Mouse (Mus musculus): ENCODE results near the gene Fli1. TPM values are rescaled to one million over a fixed set of nuclear protein-coding genes. Genes with fewer than 3 reads are reported as not detected.

Fli1 gene
- polyA plus RNA-seq, 1 experiment from 2014 or later: 48.0 TPM

DNA sequence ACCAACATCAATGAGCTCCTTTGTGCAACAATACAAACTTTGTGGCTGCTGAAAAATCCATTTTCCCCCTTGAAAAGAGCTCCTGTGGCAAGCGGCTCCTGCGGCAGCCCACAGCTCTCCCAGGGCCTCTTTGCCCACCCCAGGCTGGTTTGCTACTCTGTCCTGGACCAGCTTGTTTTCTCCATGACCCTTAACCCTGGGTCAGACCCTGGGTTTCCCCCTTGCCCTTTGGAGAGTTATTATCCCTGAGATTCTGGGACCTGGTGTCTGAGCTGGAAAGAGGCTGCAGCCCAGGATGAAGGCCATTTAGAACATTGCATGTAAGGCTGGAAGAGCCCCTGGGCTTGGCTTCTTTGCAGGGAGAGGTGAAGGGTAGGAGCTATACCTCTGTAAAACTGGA is 4.1 kb upstream of the Fli1 start:
- no peak overlapping the region for H3K9ac ChIP-seq (replicated peaks; ENCODE audit: low read length)
- ATAC-seq (replicated peaks; ENCODE audit: insufficient number of reproducible peaks, low FRiP score, low TSS enrichment, low read depth) (no peak), DNase-seq (ENCODE audit: low spot score) (no peak)
- no peak overlapping the region; the same call in 1 of the 2 replicates for H3K27ac ChIP-seq (replicated peaks; ENCODE audit: low read depth, low read length)
- H3K27me3 ChIP-seq (ENCODE audit: control insufficient read depth, insufficient read depth, low read length): 0 out of 2 replicates have a peak, but pooled peaks cover 3% of the 10 kb centered on the region
- 6% methylated on average over 2 of the region's 2 CpGs for WGBS
- no peaks in the 10 kb centered on the region for H3K9me3 ChIP-seq (replicated peaks; ENCODE audit: control insufficient read depth, low read length)
- no peak overlapping the region for H3K4me2 ChIP-seq (ENCODE audit: low read depth, low read length)
- H3K4me1 ChIP-seq (ENCODE audit: control insufficient read depth, insufficient read depth, low read length): peaks cover 21% of the 10 kb centered on the region
- H3K36me3 ChIP-seq (replicated peaks; ENCODE audit: control insufficient read depth, insufficient read depth, low read depth, low read length): no peaks in the 10 kb centered on the region
- no peak overlapping the region for H3K4me3 ChIP-seq (ENCODE audit: low read depth, low read length)

GRCm38 (mm10) chr9:32544731-32545661 is 2.3 kb upstream of the Fli1 start:
- Histone ChIP-seq H3K4me1 (ENCODE audit: control insufficient read depth, insufficient read depth, low read length) (peaks cover 21% of the 10 kb centered on the region), H3K4me3 (ENCODE audit: low read depth, low read length) (peak overlapping the region; percentile 17; the same call in 1 of the 2 replicates), H3K9me3 (replicated peaks; ENCODE audit: control insufficient read depth, low read length) (no peaks in the 10 kb centered on the region), H3K4me2 (ENCODE audit: low read depth, low read length) (peak overlapping the region; percentile 52), H3K9ac (replicated peaks; ENCODE audit: low read length) (peak overlapping the region; percentile 48; the same call in 1 of the 2 replicates), H3K27ac (replicated peaks; ENCODE audit: low read depth, low read length) (peak overlapping the region; percentile 84), H3K27me3 (ENCODE audit: control insufficient read depth, insufficient read depth, low read length) (0 out of 2 replicates have a peak, but pooled peaks cover 3% of the 10 kb centered on the region), H3K36me3 (replicated peaks; ENCODE audit: control insufficient read depth, insufficient read depth, low read depth, low read length) (no peaks in the 10 kb centered on the region)
- WGBS: 1% methylated on average over 40 of the region's 40 CpGs
- DNase-seq (ENCODE audit: low spot score): peak; percentile 77
- ATAC-seq (replicated peaks; ENCODE audit: insufficient number of reproducible peaks, low FRiP score, low TSS enrichment, low read depth): no peak

DNA sequence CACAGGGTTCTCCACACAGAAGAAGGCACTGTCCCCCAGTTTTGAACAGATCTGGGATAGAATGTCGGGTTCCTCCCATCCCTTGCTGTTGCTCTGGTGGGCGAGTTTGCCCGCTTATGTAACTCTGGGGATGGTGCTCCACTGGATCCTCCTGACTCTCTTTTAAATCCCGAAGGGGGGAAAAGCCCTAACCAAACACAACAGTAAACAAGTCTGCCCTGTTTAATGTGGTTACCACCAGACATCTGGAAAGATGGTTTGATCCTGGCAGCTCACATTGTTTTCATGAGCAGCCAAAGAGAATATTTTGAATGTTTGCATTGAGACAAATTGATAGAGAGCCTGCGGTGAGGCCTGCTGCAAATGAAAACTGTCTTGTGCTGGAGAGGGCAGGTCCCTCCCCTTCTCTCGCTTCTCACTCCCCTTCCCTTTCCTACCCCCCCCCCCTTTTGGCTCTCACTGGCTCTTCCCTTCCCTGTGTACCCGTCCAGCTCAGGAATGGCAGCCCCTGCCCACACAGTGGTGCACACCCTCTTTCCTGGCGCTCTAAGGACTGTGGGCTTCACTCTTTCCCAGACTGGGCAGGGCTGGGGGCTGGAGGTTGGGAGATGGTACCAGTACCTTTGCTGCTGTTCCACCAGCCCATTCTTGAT is 1.4 kb upstream of the Fli1 start:
- 3% methylated on average over 8 of the region's 8 CpGs for WGBS
- Histone ChIP-seq H3K27ac (replicated peaks; ENCODE audit: low read depth, low read length) (peak overlapping the region; percentile 84), H3K36me3 (replicated peaks; ENCODE audit: control insufficient read depth, insufficient read depth, low read depth, low read length) (no peaks in the 10 kb centered on the region), H3K27me3 (ENCODE audit: control insufficient read depth, insufficient read depth, low read length) (0 out of 2 replicates have a peak, but pooled peaks cover 3% of the 10 kb centered on the region), H3K9me3 (replicated peaks; ENCODE audit: control insufficient read depth, low read length) (no peaks in the 10 kb centered on the region), H3K4me1 (ENCODE audit: control insufficient read depth, insufficient read depth, low read length) (peaks cover 21% of the 10 kb centered on the region), H3K4me3 (ENCODE audit: low read depth, low read length) (peak overlapping the region; percentile 90; the same call in 1 of the 2 replicates), H3K9ac (replicated peaks; ENCODE audit: low read length) (0 out of 2 replicates have a peak overlapping the region, but pooled peaks have one; percentile 10), H3K4me2 (ENCODE audit: low read depth, low read length) (peak overlapping the region; percentile 46)
- DNase-seq (ENCODE audit: low spot score): peak; percentile 55
- no peak for ATAC-seq (replicated peaks; ENCODE audit: insufficient number of reproducible peaks, low FRiP score, low TSS enrichment, low read depth)

DNA sequence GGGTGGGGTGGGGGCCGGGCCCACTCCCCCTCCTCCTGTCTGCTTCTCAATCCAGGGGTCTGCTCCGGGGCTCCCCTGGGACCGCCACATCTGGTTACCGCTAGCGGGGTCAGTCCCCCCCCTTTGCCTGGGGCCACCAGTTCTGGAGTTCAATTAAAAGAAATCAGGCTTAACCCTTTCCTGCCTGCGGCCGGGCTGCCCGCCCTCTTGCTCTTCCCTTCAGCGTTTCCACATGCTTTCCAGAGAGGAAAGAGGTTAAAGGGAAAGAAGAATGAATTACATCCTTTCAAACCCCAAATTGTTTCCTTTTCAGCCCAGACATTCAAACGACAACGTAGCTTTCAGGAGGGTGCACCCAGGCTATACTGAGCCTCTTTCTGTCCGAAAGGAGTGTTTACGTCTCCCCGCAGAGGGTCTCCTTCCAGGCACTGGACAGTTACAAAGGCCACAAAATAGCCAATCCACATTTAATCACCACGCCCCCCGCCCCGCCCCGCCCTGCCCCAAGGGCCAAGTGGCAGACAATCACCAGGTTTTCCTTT is 450 bp upstream of the Fli1 start:
- H3K27ac ChIP-seq (replicated peaks; ENCODE audit: low read depth, low read length): peak overlapping the region; percentile 93
- 0% methylated on average over 18 of the region's 18 CpGs for WGBS
- no peak overlapping the region; the same call in none of the 2 replicates for H3K9ac ChIP-seq (replicated peaks; ENCODE audit: low read length)
- H3K4me1 ChIP-seq (ENCODE audit: control insufficient read depth, insufficient read depth, low read length): peaks cover 21% of the 10 kb centered on the region
- H3K9me3 ChIP-seq (replicated peaks; ENCODE audit: control insufficient read depth, low read length): no peaks in the 10 kb centered on the region
- ATAC-seq (replicated peaks; ENCODE audit: insufficient number of reproducible peaks, low FRiP score, low TSS enrichment, low read depth): peak; percentile 78
- peak; percentile 96 for DNase-seq (ENCODE audit: low spot score)
- peak overlapping the region; percentile 90 for H3K4me3 ChIP-seq (ENCODE audit: low read depth, low read length)
- H3K4me2 ChIP-seq (ENCODE audit: low read depth, low read length): peak overlapping the region; percentile 46
- H3K36me3 ChIP-seq (replicated peaks; ENCODE audit: control insufficient read depth, insufficient read depth, low read depth, low read length): no peaks in the 10 kb centered on the region
- 0 out of 2 replicates have a peak, but pooled peaks cover 3% of the 10 kb centered on the region for H3K27me3 ChIP-seq (ENCODE audit: control insufficient read depth, insufficient read depth, low read length)

DNA sequence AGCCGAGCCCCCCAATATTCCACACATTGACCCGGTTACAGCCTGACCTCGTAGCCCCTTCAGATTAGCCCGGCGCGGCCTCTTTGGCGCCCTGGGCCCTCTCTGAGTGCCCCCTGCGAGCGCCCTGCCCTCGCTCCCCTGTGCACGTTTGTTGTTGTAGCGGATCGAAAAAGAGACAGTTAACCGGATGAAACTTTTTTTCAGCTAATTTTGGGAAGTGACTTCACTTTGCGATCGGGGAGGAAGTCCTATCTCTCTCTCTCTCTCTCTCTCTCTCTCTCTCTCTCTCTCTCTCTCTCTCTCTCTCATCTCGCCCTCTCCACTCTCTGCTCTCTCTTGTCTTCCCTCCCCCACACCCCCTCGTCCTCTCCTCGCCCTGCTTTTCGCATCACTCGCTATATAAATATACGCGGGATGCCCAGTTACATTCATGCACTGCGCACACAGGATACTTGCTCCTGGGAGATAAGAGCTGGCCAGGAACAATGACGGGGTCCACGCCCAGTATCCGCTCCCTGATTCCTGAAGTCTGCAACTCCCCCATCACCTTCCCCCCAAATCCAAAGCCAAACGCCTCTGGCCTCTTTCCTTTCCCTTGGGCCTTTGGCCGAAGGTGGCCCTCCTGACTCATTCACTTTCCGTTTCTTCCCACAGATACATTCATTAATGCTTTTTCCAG is 1.3 kb downstream of the Fli1 start:
- H3K27ac ChIP-seq (replicated peaks; ENCODE audit: low read depth, low read length): peak overlapping the region; percentile 93
- no peak for ATAC-seq (replicated peaks; ENCODE audit: insufficient number of reproducible peaks, low FRiP score, low TSS enrichment, low read depth)
- H3K27me3 ChIP-seq (ENCODE audit: control insufficient read depth, insufficient read depth, low read length): 0 out of 2 replicates have a peak, but pooled peaks cover 3% of the 10 kb centered on the region

DNA sequence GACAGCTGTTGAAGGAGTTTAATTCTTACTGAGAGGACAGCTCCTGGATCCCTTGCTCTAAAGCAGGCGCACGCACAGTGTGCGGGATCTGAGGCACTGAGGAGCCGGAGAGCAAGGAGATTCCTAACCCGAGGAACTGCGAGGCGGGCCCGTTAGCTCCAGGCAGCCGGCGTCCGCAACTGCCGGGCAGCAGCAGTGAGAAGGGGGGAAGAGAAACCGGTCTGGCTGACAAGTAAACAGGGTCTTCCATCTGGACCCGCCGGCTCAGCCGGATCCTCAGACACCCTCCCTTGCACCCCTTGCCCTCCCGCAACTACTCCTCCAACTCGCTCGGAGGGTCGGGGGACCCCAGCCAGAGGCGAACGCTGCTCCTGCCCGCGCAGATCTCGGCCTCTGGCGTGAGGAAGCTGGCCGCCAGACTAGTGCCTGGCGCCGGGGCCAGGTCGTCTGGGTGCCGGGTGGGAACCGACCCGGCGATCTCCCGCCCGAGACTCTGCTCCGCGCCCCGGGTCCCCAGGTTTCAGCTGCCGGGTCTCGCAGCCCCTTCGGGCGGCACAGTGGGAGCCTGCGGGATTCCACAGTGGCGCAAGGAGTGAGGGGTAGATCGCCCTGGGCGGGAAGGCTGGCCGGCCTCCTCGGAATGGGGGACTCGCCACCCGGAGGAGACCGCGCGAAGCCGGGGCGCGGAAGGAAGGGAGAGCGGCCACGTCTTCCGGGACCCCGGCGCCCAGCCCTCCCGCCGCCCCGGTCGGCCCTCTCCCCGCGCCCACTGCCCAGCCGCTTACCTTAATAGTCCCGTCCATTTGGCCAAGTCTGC is 2.0 kb downstream of the Fli1 start:
- H3K9me3 ChIP-seq (replicated peaks; ENCODE audit: control insufficient read depth, low read length): no peaks in the 10 kb centered on the region
- DNase-seq (ENCODE audit: low spot score) (peak; percentile 53), ATAC-seq (replicated peaks; ENCODE audit: insufficient number of reproducible peaks, low FRiP score, low TSS enrichment, low read depth) (no peak)
- H3K27me3 ChIP-seq (ENCODE audit: control insufficient read depth, insufficient read depth, low read length): 0 out of 2 replicates have a peak, but pooled peaks cover 3% of the 10 kb centered on the region
- no peaks in the 10 kb centered on the region for H3K36me3 ChIP-seq (replicated peaks; ENCODE audit: control insufficient read depth, insufficient read depth, low read depth, low read length)
- H3K27ac ChIP-seq (replicated peaks; ENCODE audit: low read depth, low read length): peak overlapping the region; percentile 93
- H3K4me1 ChIP-seq (ENCODE audit: control insufficient read depth, insufficient read depth, low read length): peaks cover 8% of the 10 kb centered on the region
- under 1% methylated on average over 70 of the region's 70 CpGs for WGBS
- peak overlapping the region; percentile 98 for H3K9ac ChIP-seq (replicated peaks; ENCODE audit: low read length)
- H3K4me2 ChIP-seq (ENCODE audit: low read depth, low read length): peak overlapping the region; percentile 87
- peak overlapping the region; percentile 90 for H3K4me3 ChIP-seq (ENCODE audit: low read depth, low read length)

More for the DNA sequence above, 1.3 kb downstream of the Fli1 start:
- no peaks in the 10 kb centered on the region for H3K9me3 ChIP-seq (replicated peaks; ENCODE audit: control insufficient read depth, low read length)
- peak; percentile 60 for DNase-seq (ENCODE audit: low spot score)
- peaks cover 10% of the 10 kb centered on the region for H3K4me1 ChIP-seq (ENCODE audit: control insufficient read depth, insufficient read depth, low read length)
- peak overlapping the region; percentile 98 for H3K9ac ChIP-seq (replicated peaks; ENCODE audit: low read length)
- peak overlapping the region; percentile 90 for H3K4me3 ChIP-seq (ENCODE audit: low read depth, low read length)
- under 1% methylated on average over 29 of the region's 30 CpGs for WGBS
- no peaks in the 10 kb centered on the region for H3K36me3 ChIP-seq (replicated peaks; ENCODE audit: control insufficient read depth, insufficient read depth, low read depth, low read length)
- H3K4me2 ChIP-seq (ENCODE audit: low read depth, low read length): peak overlapping the region; percentile 87

DNA sequence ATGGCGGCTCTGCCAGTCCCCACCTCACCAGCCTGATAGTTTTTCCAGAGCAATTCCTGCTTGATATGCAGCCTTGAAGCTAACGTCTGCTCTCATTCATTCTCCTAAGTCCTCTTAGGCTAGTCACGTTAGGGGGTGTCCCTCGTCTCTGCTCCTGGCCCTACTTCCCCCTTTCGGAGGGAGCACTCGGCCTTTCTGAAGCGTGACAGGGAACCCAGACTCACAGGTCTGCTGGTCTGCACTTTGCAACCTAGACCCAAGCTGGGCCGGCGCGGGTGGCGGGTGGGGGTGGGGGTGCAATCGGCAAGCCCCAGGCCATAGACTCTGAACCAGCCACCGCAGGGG is 2.6 kb downstream of the Fli1 start:
- Histone ChIP-seq H3K27me3 (ENCODE audit: control insufficient read depth, insufficient read depth, low read length) (no peaks in the 10 kb centered on the region), H3K9ac (replicated peaks; ENCODE audit: low read length) (peak overlapping the region; percentile 98), H3K4me3 (ENCODE audit: low read depth, low read length) (peak overlapping the region; percentile 90), H3K36me3 (replicated peaks; ENCODE audit: control insufficient read depth, insufficient read depth, low read depth, low read length) (no peaks in the 10 kb centered on the region), H3K9me3 (replicated peaks; ENCODE audit: control insufficient read depth, low read length) (no peaks in the 10 kb centered on the region), H3K4me1 (ENCODE audit: control insufficient read depth, insufficient read depth, low read length) (peaks cover 5% of the 10 kb centered on the region), H3K4me2 (ENCODE audit: low read depth, low read length) (peak overlapping the region; percentile 87), H3K27ac (replicated peaks; ENCODE audit: low read depth, low read length) (peak overlapping the region; percentile 93)
- ATAC-seq (replicated peaks; ENCODE audit: insufficient number of reproducible peaks, low FRiP score, low TSS enrichment, low read depth) (no peak), DNase-seq (ENCODE audit: low spot score) (no peak)
- 0% methylated on average over 13 of the region's 13 CpGs for WGBS
